ENCODE assay signal across 15 mouse cellular contexts in the genomic region with DNA sequence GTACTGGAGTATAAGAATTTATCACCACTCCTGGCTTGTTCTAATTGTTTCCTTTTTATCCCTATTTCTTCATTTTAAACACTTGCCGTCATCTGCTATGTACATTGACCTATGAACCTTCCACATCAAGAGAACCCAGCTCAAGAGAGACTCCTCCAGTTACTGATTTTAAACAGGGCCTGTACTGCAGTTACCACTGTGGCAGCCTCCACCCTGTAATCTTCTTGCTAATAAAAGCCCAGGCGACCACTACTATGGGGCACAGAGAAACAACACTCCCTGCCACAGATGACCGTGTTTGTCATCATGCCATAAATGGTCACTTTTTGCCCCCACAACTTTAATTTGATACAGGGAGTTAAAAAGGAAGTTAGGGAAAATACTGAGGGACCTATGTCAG. TPM values are rescaled to one million over a fixed set of nuclear protein-coding genes. Genes with fewer than 3 reads are reported as not detected.
DNase-seq lines count a peak whose midpoint lies in the region; ATAC-seq and TF ChIP-seq lines count a peak whose summit lies in the region.
"Had no signal": no experiment of that assay in that cellular context is flagged by ENCODE, and none has a peak within 500 bp of the region (broad histone marks: within the 10 kb centered on the region; RNA-seq: fewer than 3 reads in every experiment).

No protein-coding gene starts in this region.

- H3K4me3 ChIP-seq in heart, embryonic 13.5 days = no peak overlapping the region
- H3K4me3 ChIP-seq in liver, embryonic 15.5 days (replicated peaks) = no peak overlapping the region
- H3K4me3 ChIP-seq in intestine, postnatal 0 days (ENCODE audit: low read depth, low read length) = no peak overlapping the region
- H3K4me3 ChIP-seq: neural tube, embryonic 15.5 days had no signal

- H3K27ac ChIP-seq in heart, embryonic 13.5 days (replicated peaks) = peak overlapping the region; percentile 78
- H3K27ac ChIP-seq in liver, embryonic 15.5 days (replicated peaks) = 0 out of 2 replicates have a peak overlapping the region, but pooled peaks have one; percentile 22
- H3K27ac ChIP-seq in intestine, postnatal 0 days (ENCODE audit: low read depth, low read length) = peak overlapping the region; percentile 50
- H3K27ac ChIP-seq: liver, embryonic 14.5 days; neural tube, embryonic 15.5 days had no signal

- H3K9me3 ChIP-seq in heart, embryonic 13.5 days = no peaks in the 10 kb centered on the region
- no peaks in the 10 kb centered on the region for H3K9me3 ChIP-seq in liver, embryonic 15.5 days (replicated peaks)
- H3K9me3 ChIP-seq in intestine, postnatal 0 days (ENCODE audit: control insufficient read depth) = no peaks in the 10 kb centered on the region
- H3K9me3 ChIP-seq: neural tube, embryonic 15.5 days had no signal

- H3K36me3 ChIP-seq in heart, embryonic 13.5 days = peaks cover 48% of the 10 kb centered on the region
- H3K36me3 ChIP-seq in liver, embryonic 15.5 days (replicated peaks) = peaks cover 6% of the 10 kb centered on the region; the same call in 1 of the 2 replicates
- no peaks in the 10 kb centered on the region; the same call in 1 of the 2 replicates for H3K36me3 ChIP-seq in intestine, postnatal 0 days (ENCODE audit: control insufficient read depth, insufficient read depth)

- peaks cover 68% of the 10 kb centered on the region for H3K4me1 ChIP-seq in heart, embryonic 13.5 days
- peaks cover 47% of the 10 kb centered on the region for H3K4me1 ChIP-seq in liver, embryonic 15.5 days (replicated peaks)
- H3K4me1 ChIP-seq in intestine, postnatal 0 days (replicated peaks; ENCODE audit: control insufficient read depth, insufficient read depth, low read length) = peaks cover 32% of the 10 kb centered on the region

- no peaks in the 10 kb centered on the region for H3K27me3 ChIP-seq in heart, embryonic 13.5 days (replicated peaks)
- H3K27me3 ChIP-seq in liver, embryonic 15.5 days = no peaks in the 10 kb centered on the region
- no peaks in the 10 kb centered on the region for H3K27me3 ChIP-seq in intestine, postnatal 0 days (replicated peaks; ENCODE audit: control insufficient read depth, insufficient read depth, low read length)
- H3K27me3 ChIP-seq: neural tube, embryonic 15.5 days had no signal

- peak overlapping the region; percentile 28 for H3K4me2 ChIP-seq in heart, embryonic 13.5 days
- no peak overlapping the region for H3K4me2 ChIP-seq in liver, embryonic 15.5 days
- peak overlapping the region; percentile 27 for H3K4me2 ChIP-seq in intestine, postnatal 0 days (replicated peaks; ENCODE audit: low read depth)
- H3K4me2 ChIP-seq: neural tube, embryonic 15.5 days had no signal

- no peak for TF ChIP-seq CTCF in intestine, postnatal 0 days (IDR thresholded peaks at IDR 0.05; ENCODE audit: low read depth)

- 20% methylated on average over 3 of the region's 3 CpGs for WGBS in heart, embryonic 13.5 days
- WGBS in liver, embryonic 15.5 days (ENCODE audit: insufficient replicate concordance) = 60% methylated on average over 3 of the region's 3 CpGs
- WGBS in intestine, postnatal 0 days = 27% methylated on average over 3 of the region's 3 CpGs

- no peak for ATAC-seq in heart, embryonic 13.5 days (ENCODE audit: extremely low read depth, insufficient number of reproducible peaks, low FRiP score, low TSS enrichment)
- no peak; the same call in 1 of the 2 replicates for ATAC-seq in liver, embryonic 15.5 days (ENCODE audit: insufficient read depth)
- ATAC-seq in intestine, postnatal 0 days = peak; percentile 73
- ATAC-seq: activated CD4-positive, CD25-positive, alpha-beta regulatory T cell, adult 4 months; CD4-positive, CD25-positive, alpha-beta regulatory T cell, adult 4 months had no signal

- no peak for DNase-seq in heart, adult 9 months (ENCODE audit: low spot score in 2 of 2)
- no peak for DNase-seq in liver
- DNase-seq in yolk sac, embryonic 10.5 days (ENCODE audit: low spot score) = peak; percentile 54
- no peak for DNase-seq in thymus, postnatal 25 days
- DNase-seq: cerebellum, adult 11-12 months; kidney, adult 9 months; thymus, postnatal 4 days had no signal

- H3K9ac ChIP-seq in heart, embryonic 13.5 days = peak overlapping the region; percentile 20
- H3K9ac ChIP-seq in liver, embryonic 15.5 days = no peak overlapping the region
- H3K9ac ChIP-seq in intestine, postnatal 0 days (ENCODE audit: low read depth, low read length) = no peak overlapping the region
- H3K9ac ChIP-seq: liver, embryonic 14.5 days; neural tube, embryonic 15.5 days had no signal

RNA-seq across cellular contexts. Expression of a gene that starts 23.5 kb away (rescaled TPM):
- 60.6 and 63.6 TPM in 2 replicates for polyA plus RNA-seq in heart, embryonic 13.5 days (2015; fragmentation: Nextera tagmentation; extraction: Ambion mirVana)
- 12.4 and 13.1 TPM in 2 replicates for polyA plus RNA-seq in liver, embryonic 15.5 days (2015; fragmentation: Nextera tagmentation; extraction: Ambion mirVana)
- polyA plus RNA-seq in intestine, postnatal 0 days (2015; fragmentation: Nextera tagmentation; extraction: Ambion mirVana) = 45.4 and 46.1 TPM in 2 replicates

RNA-seq across cellular contexts. Expression of a gene that starts 31.8 kb away (rescaled TPM):
- polyA plus RNA-seq in heart, embryonic 13.5 days (2015; fragmentation: Nextera tagmentation; extraction: Ambion mirVana) = 0.10 and 0.12 TPM in 2 replicates
- polyA plus RNA-seq in liver, embryonic 15.5 days (2015; fragmentation: Nextera tagmentation; extraction: Ambion mirVana) = 0.05 TPM in 2 replicates
- 0.07 TPM in 1 of 2 replicates, not detected in the other for polyA plus RNA-seq in intestine, postnatal 0 days (2015; fragmentation: Nextera tagmentation; extraction: Ambion mirVana)
- polyA plus RNA-seq: cortical plate, adult 2 months; liver, embryonic 14.5 days had no signal

RNA-seq across cellular contexts. Expression of a gene that starts 43.5 kb away (rescaled TPM):
- polyA plus RNA-seq in heart, embryonic 13.5 days (2015; fragmentation: Nextera tagmentation; extraction: Ambion mirVana) = 272 and 285 TPM in 2 replicates
- polyA plus RNA-seq in liver, embryonic 15.5 days (2015; fragmentation: Nextera tagmentation; extraction: Ambion mirVana) = 71.6 and 86.7 TPM in 2 replicates
- 83.4 and 90.7 TPM in 2 replicates for polyA plus RNA-seq in intestine, postnatal 0 days (2015; fragmentation: Nextera tagmentation; extraction: Ambion mirVana)

RNA-seq across cellular contexts. Expression of a gene that starts 50.8 kb away (rescaled TPM):
- not detected in 2 replicates for polyA plus RNA-seq in heart, embryonic 13.5 days (2015; fragmentation: Nextera tagmentation; extraction: Ambion mirVana)
- not detected in 2 replicates for polyA plus RNA-seq in liver, embryonic 15.5 days (2015; fragmentation: Nextera tagmentation; extraction: Ambion mirVana)
- not detected in 2 replicates for polyA plus RNA-seq in intestine, postnatal 0 days (2015; fragmentation: Nextera tagmentation; extraction: Ambion mirVana)
- polyA plus RNA-seq: activated CD4-positive, CD25-positive, alpha-beta regulatory T cell, adult 4 months; CD4-positive, CD25-positive, alpha-beta regulatory T cell, adult 4 months; cortical plate, adult 2 months; neural tube, embryonic 15.5 days had no signal

RNA-seq across cellular contexts. Expression of a gene that starts 51.2 kb away (rescaled TPM):
- polyA plus RNA-seq in heart, embryonic 13.5 days (2015; fragmentation: Nextera tagmentation; extraction: Ambion mirVana) = 26.1 and 26.6 TPM in 2 replicates
- 18.7 and 21.1 TPM in 2 replicates for polyA plus RNA-seq in liver, embryonic 15.5 days (2015; fragmentation: Nextera tagmentation; extraction: Ambion mirVana)
- polyA plus RNA-seq in intestine, postnatal 0 days (2015; fragmentation: Nextera tagmentation; extraction: Ambion mirVana) = 20.6 and 21.0 TPM in 2 replicates

Comparison
In these comparisons a context has a peak if more than half of its experiments do, and no peak if none do; other contexts are left out.
1. H3K27ac ChIP-seq: peak in every context shown above with its lines; median percentile 78 in heart, embryonic 13.5 days; 50 in intestine, postnatal 0 days; 22 in liver, embryonic 15.5 days.